Mouse (Mus musculus) regulatory T cell (primary cell): ENCODE results near the gene Itga9.

Experiments
- in situ Hi-C: fragments of 300-600 bp; cut with MboI, MseI; formaldehyde crosslinking; loops from one replicate; pipeline ENCODE4 v1.15.1; 2025; ENCODE audit warnings: high pct_unique_total_duplicates

Itga9 gene

GRCm38 (mm10) chr9:118942030-118942429, 335.5 kb downstream of the Itga9 start:
- in situ Hi-C loops = no loop called here

- in situ Hi-C loops = no loop called here
These were observed 337.5 kb downstream of the Itga9 start for GRCm38 (mm10) chr9:118943941-118944340.

GRCm38 (mm10) chr9:118944388-118944787, 337.9 kb downstream of the Itga9 start:
- in situ Hi-C loops = no loop called here

- in situ Hi-C loops = no loop called here
These were observed 342.0 kb downstream of the Itga9 start for GRCm38 (mm10) chr9:118948486-118948885.

GRCm38 (mm10) chr9:118949124-118949523, 342.6 kb downstream of the Itga9 start:
- in situ Hi-C loops = no loop called here

- in situ Hi-C loops = no loop called here
These were observed 343.2 kb downstream of the Itga9 start for GRCm38 (mm10) chr9:118949654-118950053.

GRCm38 (mm10) chr9:118950061-118950460, 343.6 kb downstream of the Itga9 start:
- in situ Hi-C loops = no loop called here
